Mouse (Mus musculus): ENCODE measurements around the gene Rapgef5. TPM values are rescaled to one million over a fixed set of nuclear protein-coding genes. Genes with fewer than 3 reads are reported as not detected.

Gene Rapgef5
- polyA plus RNA-seq, 1 experiment from 2014 or later = 52.1 TPM

- no peak for TF ChIP-seq CTCF (IDR thresholded peaks at IDR 0.05)
- no peak for TF ChIP-seq EP300 (IDR thresholded peaks at IDR 0.05)
- DNase-seq (ENCODE audit: low spot score) (no peak), ATAC-seq (no peak)
- Histone ChIP-seq H3K4me2 (replicated peaks; ENCODE audit: low read depth, low read length) (no peak overlapping the region), H3K27ac (ENCODE audit: low read length) (no peak overlapping the region), H3K27me3 (replicated peaks; ENCODE audit: insufficient read depth, low read length) (no peaks in the 10 kb centered on the region), H3K4me1 (ENCODE audit: insufficient read depth, low read depth, low read length) (peaks cover 4% of the 10 kb centered on the region; the same call in 1 of the 2 replicates), H3K9me3 (ENCODE audit: low read length) (no peaks in the 10 kb centered on the region), H3K36me3 (ENCODE audit: insufficient read depth, low read length) (peaks cover 10% of the 10 kb centered on the region; the same call in 1 of the 2 replicates), H3K4me3 (ENCODE audit: low read depth, low read length) (no peak overlapping the region), H3K9ac (replicated peaks; ENCODE audit: low read depth) (no peak overlapping the region)
- 24% methylated on average over 1 of the region's 1 CpGs for WGBS
Observed at GRCm38 (mm10) chr12:117742487-117742886, 226.2 kb downstream of the Rapgef5 start.

GRCm38 (mm10) chr12:117744580-117745483 lies 228.6 kb downstream of the Rapgef5 start:
- peak overlapping the region; percentile 47; the same call in 1 of the 2 replicates for H3K27ac ChIP-seq (ENCODE audit: low read length)
- peak; percentile 74 for ATAC-seq

GRCm38 (mm10) chr12:117746611-117747010 lies 230.3 kb downstream of the Rapgef5 start:
- no peaks in the 10 kb centered on the region for H3K27me3 ChIP-seq (replicated peaks; ENCODE audit: insufficient read depth, low read length)
- no peak overlapping the region for H3K4me2 ChIP-seq (replicated peaks; ENCODE audit: low read depth, low read length)
- no peak overlapping the region for H3K4me3 ChIP-seq (ENCODE audit: low read depth, low read length)
- peaks cover 8% of the 10 kb centered on the region; the same call in 1 of the 2 replicates for H3K4me1 ChIP-seq (ENCODE audit: insufficient read depth, low read depth, low read length)
- DNase-seq (ENCODE audit: low spot score) (no peak), ATAC-seq (no peak)
- H3K27ac ChIP-seq (ENCODE audit: low read length) = no peak overlapping the region
- no peaks in the 10 kb centered on the region for H3K9me3 ChIP-seq (ENCODE audit: low read length)
- WGBS = 95% methylated on average over 7 of the region's 7 CpGs
- no peak overlapping the region for H3K9ac ChIP-seq (replicated peaks; ENCODE audit: low read depth)
- H3K36me3 ChIP-seq (ENCODE audit: insufficient read depth, low read length) = peaks cover 16% of the 10 kb centered on the region; the same call in 1 of the 2 replicates
- TF ChIP-seq CTCF (IDR thresholded peaks at IDR 0.05) (no peak), EP300 (IDR thresholded peaks at IDR 0.05) (no peak)

More at GRCm38 (mm10) chr12:117744580-117745483, 228.6 kb downstream of the Rapgef5 start:
- 6% methylated on average over 8 of the region's 8 CpGs for WGBS
- Histone ChIP-seq H3K4me1 (ENCODE audit: insufficient read depth, low read depth, low read length) (peaks cover 4% of the 10 kb centered on the region; the same call in 1 of the 2 replicates), H3K9me3 (ENCODE audit: low read length) (no peaks in the 10 kb centered on the region), H3K4me2 (replicated peaks; ENCODE audit: low read depth, low read length) (no peak overlapping the region), H3K27me3 (replicated peaks; ENCODE audit: insufficient read depth, low read length) (no peaks in the 10 kb centered on the region), H3K36me3 (ENCODE audit: insufficient read depth, low read length) (peaks cover 18% of the 10 kb centered on the region; the same call in 1 of the 2 replicates), H3K4me3 (ENCODE audit: low read depth, low read length) (no peak overlapping the region), H3K9ac (replicated peaks; ENCODE audit: low read depth) (no peak overlapping the region)
- peak; percentile 27 for DNase-seq (ENCODE audit: low spot score)
- TF ChIP-seq CTCF (IDR thresholded peaks at IDR 0.05) (no peak), EP300 (IDR thresholded peaks at IDR 0.05) (no peak; the same call in 1 of the 2 replicates)

- H3K4me2 ChIP-seq (replicated peaks; ENCODE audit: low read depth, low read length) = no peak overlapping the region
- no peaks in the 10 kb centered on the region for H3K27me3 ChIP-seq (replicated peaks; ENCODE audit: insufficient read depth, low read length)
- H3K36me3 ChIP-seq (ENCODE audit: insufficient read depth, low read length) = peaks cover 12% of the 10 kb centered on the region; the same call in 1 of the 2 replicates
- H3K4me3 ChIP-seq (ENCODE audit: low read depth, low read length) = no peak overlapping the region
- no peak overlapping the region for H3K9ac ChIP-seq (replicated peaks; ENCODE audit: low read depth)
- no peak for TF ChIP-seq CTCF (IDR thresholded peaks at IDR 0.05)
- TF ChIP-seq EP300 (IDR thresholded peaks at IDR 0.05) = no peak
- DNase-seq (ENCODE audit: low spot score) = no peak
- H3K27ac ChIP-seq (ENCODE audit: low read length) = peak overlapping the region; percentile 66
- no peaks in the 10 kb centered on the region for H3K9me3 ChIP-seq (ENCODE audit: low read length)
- H3K4me1 ChIP-seq (ENCODE audit: insufficient read depth, low read depth, low read length) = peaks cover 7% of the 10 kb centered on the region
- ATAC-seq = no peak
- 51% methylated on average over 9 of the region's 9 CpGs for WGBS
Observed at GRCm38 (mm10) chr12:117751045-117751444, 234.8 kb downstream of the Rapgef5 start.

- no peak overlapping the region for H3K4me2 ChIP-seq (replicated peaks; ENCODE audit: low read depth, low read length)
- peak overlapping the region; percentile 68 for H3K27ac ChIP-seq (ENCODE audit: low read length)
- H3K9ac ChIP-seq (replicated peaks; ENCODE audit: low read depth) = no peak overlapping the region
- peaks cover 7% of the 10 kb centered on the region for H3K4me1 ChIP-seq (ENCODE audit: insufficient read depth, low read depth, low read length)
- TF ChIP-seq CTCF (IDR thresholded peaks at IDR 0.05) (no peak), EP300 (IDR thresholded peaks at IDR 0.05) (peak; percentile 88)
- no peaks in the 10 kb centered on the region for H3K9me3 ChIP-seq (ENCODE audit: low read length)
- 51% methylated on average over 25 of the region's 25 CpGs for WGBS
- peaks cover 17% of the 10 kb centered on the region; the same call in 1 of the 2 replicates for H3K36me3 ChIP-seq (ENCODE audit: insufficient read depth, low read length)
- H3K4me3 ChIP-seq (ENCODE audit: low read depth, low read length) = no peak overlapping the region
- peak; percentile 76 for ATAC-seq
- peak; percentile 59 for DNase-seq (ENCODE audit: low spot score)
- no peaks in the 10 kb centered on the region for H3K27me3 ChIP-seq (replicated peaks; ENCODE audit: insufficient read depth, low read length)
Observed at GRCm38 (mm10) chr12:117751520-117752383, 235.5 kb downstream of the Rapgef5 start.

Data from lung, postnatal 0 days (tissue).